Mouse (Mus musculus): ENCODE measurements around the gene Stbd1. TPM values are rescaled to one million over a fixed set of nuclear protein-coding genes. Genes with fewer than 3 reads are reported as not detected.
A peak's percentile ranks its signal among the peaks of the same experiment; 100 is the strongest.

Stbd1 gene
- polyA plus RNA-seq (2012; rRNA removed), result 9.7 and 12.9 TPM in 2 replicates

GRCm38 (mm10) chr5:92602691-92603690 is at the start of gene Stbd1:
Gene Stbd1 (plus strand): TSS chr5:92603041.
- TF ChIP-seq POLR2A (IDR thresholded peaks at IDR 0.05; ENCODE audit: borderline replicate concordance, extremely low read depth, low read depth, low read length) (peak; percentile 32; the same call in 1 of the 2 replicates), CTCF (IDR thresholded peaks at IDR 0.05; ENCODE audit: insufficient read depth, low read length) (no peak)
- Histone ChIP-seq H3K4me3 (replicated peaks; ENCODE audit: extremely low read depth, low read depth, low read length) (peak within 1 kb of the TSS; percentile 62), H3K4me1 (ENCODE audit: control insufficient read depth, insufficient read depth, low read length) (peaks cover 4% of the 10 kb centered on the region)
- WGBS, result 1% methylated on average over 64 of the region's 69 CpGs
- peak; percentile 66 for DNase-seq

DNA sequence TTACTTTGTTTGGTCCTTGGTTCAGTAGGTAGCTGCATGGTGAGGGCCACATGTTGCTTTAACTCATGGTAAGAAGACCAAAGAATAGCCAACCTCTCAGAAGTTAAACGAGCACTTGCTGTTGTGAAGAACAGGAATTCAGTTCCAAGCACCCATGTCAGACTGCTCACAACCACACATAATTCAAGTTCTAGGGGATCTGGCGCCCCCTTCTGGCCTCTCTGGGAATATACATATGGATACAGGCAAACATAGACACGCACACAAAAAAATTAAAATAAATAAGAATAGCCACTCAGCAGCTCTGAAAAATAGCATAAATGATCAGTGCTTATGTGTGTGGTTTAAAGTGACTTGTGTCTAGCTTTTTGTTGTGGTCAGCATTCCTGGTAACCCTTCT is 48.9 kb upstream of the Stbd1 start:
- no peak overlapping the region for H3K4me3 ChIP-seq (replicated peaks; ENCODE audit: extremely low read depth, low read depth, low read length)
- WGBS, result 70% methylated on average over 3 of the region's 3 CpGs
- no peaks in the 10 kb centered on the region for H3K4me1 ChIP-seq (ENCODE audit: control insufficient read depth, insufficient read depth, low read length)
- TF ChIP-seq CTCF (IDR thresholded peaks at IDR 0.05; ENCODE audit: insufficient read depth, low read length) (no peak), POLR2A (IDR thresholded peaks at IDR 0.05; ENCODE audit: borderline replicate concordance, extremely low read depth, low read depth, low read length) (no peak)
- DNase-seq, result no peak

- H3K4me1 ChIP-seq (ENCODE audit: control insufficient read depth, insufficient read depth, low read length), result no peaks in the 10 kb centered on the region
- TF ChIP-seq POLR2A (IDR thresholded peaks at IDR 0.05; ENCODE audit: borderline replicate concordance, extremely low read depth, low read depth, low read length), result no peak
- TF ChIP-seq CTCF (IDR thresholded peaks at IDR 0.05; ENCODE audit: insufficient read depth, low read length), result no peak
- no peak overlapping the region for H3K4me3 ChIP-seq (replicated peaks; ENCODE audit: extremely low read depth, low read depth, low read length)
- DNase-seq, result no peak
- 46% methylated on average over 4 of the region's 4 CpGs for WGBS
These were observed 48.4 kb upstream of the Stbd1 start for GRCm38 (mm10) chr5:92554443-92554842.

GRCm38 (mm10) chr5:92554891-92555511 is 47.8 kb upstream of the Stbd1 start, which contains the start of gene Fam47e:
Gene Fam47e (plus strand): TSS chr5:92555069.
- TF ChIP-seq POLR2A (IDR thresholded peaks at IDR 0.05; ENCODE audit: borderline replicate concordance, extremely low read depth, low read depth, low read length) (no peak), CTCF (IDR thresholded peaks at IDR 0.05; ENCODE audit: insufficient read depth, low read length) (no peak)
- no peak for DNase-seq
- H3K4me1 ChIP-seq (ENCODE audit: control insufficient read depth, insufficient read depth, low read length), result no peaks in the 10 kb centered on the region
- peak within 1 kb of the TSS; percentile 29 for H3K4me3 ChIP-seq (replicated peaks; ENCODE audit: extremely low read depth, low read depth, low read length)
- WGBS, result 60% methylated on average over 16 of the region's 16 CpGs

DNA sequence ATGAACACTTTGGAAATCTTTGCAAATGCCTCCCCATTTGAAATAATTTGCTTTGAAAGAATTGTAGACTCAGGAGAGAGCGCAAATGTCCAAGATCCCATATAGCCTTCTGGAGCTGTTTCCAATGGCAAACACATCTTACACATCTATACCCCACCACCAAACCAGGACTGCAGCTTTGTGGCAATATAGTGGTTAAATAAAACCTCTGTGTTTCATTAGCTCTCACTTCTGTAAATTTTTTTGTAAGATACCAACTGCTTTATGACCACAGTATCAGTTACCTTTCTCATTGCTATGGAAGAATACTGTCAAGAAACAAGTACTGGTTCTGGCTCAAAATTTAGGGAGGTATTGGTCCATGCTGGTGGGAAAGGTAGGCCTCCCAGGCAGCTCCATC is 46.9 kb upstream of the Stbd1 start:
- Histone ChIP-seq H3K4me1 (ENCODE audit: control insufficient read depth, insufficient read depth, low read length) (no peaks in the 10 kb centered on the region), H3K4me3 (replicated peaks; ENCODE audit: extremely low read depth, low read depth, low read length) (no peak overlapping the region)
- DNase-seq, result no peak
- 94% methylated on average over 1 of the region's 1 CpGs for WGBS
- TF ChIP-seq POLR2A (IDR thresholded peaks at IDR 0.05; ENCODE audit: borderline replicate concordance, extremely low read depth, low read depth, low read length) (no peak), CTCF (IDR thresholded peaks at IDR 0.05; ENCODE audit: insufficient read depth, low read length) (no peak)

DNA sequence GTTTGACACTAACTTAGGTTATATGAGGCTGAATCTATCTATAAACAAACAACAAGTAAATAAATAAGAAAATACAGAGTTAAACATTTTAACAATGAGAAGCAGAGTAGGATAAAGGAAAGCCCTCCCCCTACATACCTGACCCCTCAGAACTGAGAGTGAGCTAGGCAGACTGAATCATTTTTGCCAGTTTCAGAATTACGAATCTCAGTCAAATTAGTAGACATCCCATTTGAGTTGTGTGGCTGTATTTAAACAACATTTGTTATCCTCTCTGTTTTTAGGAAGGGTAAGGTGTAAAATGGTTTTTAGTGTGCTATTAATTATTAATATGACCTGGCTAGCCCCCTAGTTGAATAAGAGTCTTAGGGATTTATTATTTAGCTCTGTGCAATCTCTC is 45.3 kb upstream of the Stbd1 start:
- DNase-seq, result no peak
- no peak overlapping the region for H3K4me3 ChIP-seq (replicated peaks; ENCODE audit: extremely low read depth, low read depth, low read length)
- H3K4me1 ChIP-seq (ENCODE audit: control insufficient read depth, insufficient read depth, low read length), result no peaks in the 10 kb centered on the region
- 94% methylated on average over 1 of the region's 1 CpGs for WGBS
- TF ChIP-seq CTCF (IDR thresholded peaks at IDR 0.05; ENCODE audit: insufficient read depth, low read length), result no peak
- no peak for TF ChIP-seq POLR2A (IDR thresholded peaks at IDR 0.05; ENCODE audit: borderline replicate concordance, extremely low read depth, low read depth, low read length)

DNA sequence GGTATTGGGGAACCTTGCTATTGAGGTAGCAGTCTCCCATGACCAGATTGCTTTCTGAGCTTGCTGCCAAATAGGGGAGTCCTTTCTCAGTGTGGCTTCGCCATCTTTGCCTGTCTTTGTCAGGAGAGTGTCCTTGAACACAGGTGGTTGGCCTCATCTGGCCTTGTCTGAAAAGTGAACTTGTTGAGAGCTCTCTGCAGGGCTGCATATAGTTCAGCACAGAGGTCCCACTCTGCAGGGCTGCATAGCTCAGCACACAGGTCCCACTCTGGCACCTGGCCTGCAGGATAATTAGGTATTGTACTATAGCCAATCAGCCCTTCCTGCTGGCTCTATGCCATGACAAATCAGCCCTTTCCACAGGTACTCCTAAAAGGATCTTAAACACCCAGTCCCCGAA is 42.6 kb upstream of the Stbd1 start:
- no peak for DNase-seq
- WGBS, result 74% methylated on average over 2 of the region's 2 CpGs
- TF ChIP-seq CTCF (IDR thresholded peaks at IDR 0.05; ENCODE audit: insufficient read depth, low read length) (no peak), POLR2A (IDR thresholded peaks at IDR 0.05; ENCODE audit: borderline replicate concordance, extremely low read depth, low read depth, low read length) (no peak)

DNA sequence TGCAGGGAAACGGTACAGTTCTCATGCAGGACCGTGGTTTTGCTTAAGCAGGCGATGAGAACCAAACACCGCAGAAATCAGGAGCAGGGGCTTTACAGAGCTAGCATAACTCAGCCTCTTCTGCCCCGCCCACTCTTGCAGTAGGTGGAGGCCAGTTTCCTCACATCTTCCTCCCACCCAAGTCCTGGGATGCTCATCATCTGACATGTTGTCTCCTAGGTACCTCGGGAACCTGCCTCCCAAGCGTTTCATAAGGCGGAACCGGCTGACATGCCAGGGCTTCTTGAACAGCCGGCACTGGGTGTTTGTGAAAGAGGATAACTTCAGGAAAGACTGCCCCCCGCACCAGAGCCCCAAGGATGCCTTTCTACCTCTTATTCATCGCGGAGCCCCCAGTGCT is 40.8 kb upstream of the Stbd1 start:
- Histone ChIP-seq H3K4me3 (replicated peaks; ENCODE audit: extremely low read depth, low read depth, low read length) (no peak overlapping the region), H3K4me1 (ENCODE audit: control insufficient read depth, insufficient read depth, low read length) (no peaks in the 10 kb centered on the region)
- no peak for DNase-seq
- TF ChIP-seq CTCF (IDR thresholded peaks at IDR 0.05; ENCODE audit: insufficient read depth, low read length), result no peak
- WGBS, result 78% methylated on average over 13 of the region's 13 CpGs

More for the DNA sequence above, 42.6 kb upstream of the Stbd1 start:
- H3K4me1 ChIP-seq (ENCODE audit: control insufficient read depth, insufficient read depth, low read length), result no peaks in the 10 kb centered on the region
- no peak overlapping the region for H3K4me3 ChIP-seq (replicated peaks; ENCODE audit: extremely low read depth, low read depth, low read length)

DNA sequence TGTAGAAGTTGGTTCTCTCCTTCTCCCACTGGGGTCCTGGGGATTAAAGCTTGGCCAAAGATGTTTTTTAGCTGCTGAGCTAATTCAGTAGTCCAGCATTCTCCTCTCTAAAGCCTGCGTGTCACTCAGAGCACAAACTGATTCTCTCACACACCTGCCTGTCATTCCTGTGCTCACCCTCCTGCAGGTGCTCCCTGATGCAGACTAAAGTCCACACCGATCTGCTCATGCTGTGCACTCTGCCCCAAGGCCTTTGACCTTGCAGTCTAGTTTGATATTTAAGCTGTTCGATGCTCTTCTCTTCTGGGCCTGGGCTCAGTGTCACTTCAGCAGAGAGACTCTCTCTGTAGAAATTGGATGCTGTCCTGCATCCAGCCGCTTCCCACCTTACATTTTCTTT is 31.6 kb upstream of the Stbd1 start:
- Histone ChIP-seq H3K4me3 (replicated peaks; ENCODE audit: extremely low read depth, low read depth, low read length) (no peak overlapping the region), H3K4me1 (ENCODE audit: control insufficient read depth, insufficient read depth, low read length) (no peaks in the 10 kb centered on the region)
- no peak for DNase-seq
- no peak for TF ChIP-seq CTCF (IDR thresholded peaks at IDR 0.05; ENCODE audit: insufficient read depth, low read length)
- no peak for TF ChIP-seq POLR2A (IDR thresholded peaks at IDR 0.05; ENCODE audit: borderline replicate concordance, extremely low read depth, low read depth, low read length)
- 87% methylated on average over 4 of the region's 4 CpGs for WGBS

All from lung, adult 2 months (tissue).